Mouse (Mus musculus) urinary bladder, adult 2 months (tissue): ENCODE results near the gene Ctbp2. TPM values are rescaled to one million over a fixed set of nuclear protein-coding genes. Genes with fewer than 3 reads are reported as not detected.
A peak's percentile ranks its signal among the peaks of the same experiment; 100 is the strongest.
"Not testable (repeated sequence)": the region's sequence is repeated elsewhere in the genome, so short reads cannot be mapped to it uniquely, and the experiment has no call there.

Experiments
- DNase-seq: peaks from one replicate; pipeline ENCODE4 v3.0.0; 2022; ENCODE audit warnings: low spot score
- polyA plus RNA-seq: library from polyadenylated mRNA; depleted of rRNA; stranded (reverse); fragments of >200 nt; gene quantifications from 2 replicates; pipeline ENCODE4 v1.2.3, GENCODE M21; 2012

Gene Ctbp2
- polyA plus RNA-seq, 1 experiment = 99.4 TPM

DNA sequence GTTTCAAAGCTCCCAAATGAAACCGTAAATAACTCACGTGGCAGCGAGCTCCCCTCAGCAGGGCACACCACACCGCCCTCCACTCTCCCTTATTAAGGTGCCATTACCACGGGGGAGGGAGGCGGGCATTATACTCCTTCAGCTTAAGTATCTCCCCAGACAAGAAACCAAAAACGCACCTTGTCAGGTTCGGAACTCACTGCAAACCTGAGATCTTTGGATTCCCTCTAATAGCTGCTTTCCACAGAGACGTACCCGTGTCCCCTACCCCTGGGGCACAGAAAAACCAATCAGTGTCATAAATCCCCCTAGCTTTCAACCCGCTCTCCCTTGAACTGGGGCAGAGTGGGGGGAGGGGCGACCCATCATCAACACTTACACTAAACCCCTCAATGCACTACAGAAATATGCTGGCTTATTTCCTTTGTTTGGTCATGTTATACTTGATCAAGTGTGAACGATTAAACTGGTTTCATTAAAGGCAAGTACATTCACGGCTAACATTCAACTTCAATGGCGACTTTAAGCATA lies 3.9 kb downstream of the Ctbp2 start:
- DNase-seq = no peak

DNA sequence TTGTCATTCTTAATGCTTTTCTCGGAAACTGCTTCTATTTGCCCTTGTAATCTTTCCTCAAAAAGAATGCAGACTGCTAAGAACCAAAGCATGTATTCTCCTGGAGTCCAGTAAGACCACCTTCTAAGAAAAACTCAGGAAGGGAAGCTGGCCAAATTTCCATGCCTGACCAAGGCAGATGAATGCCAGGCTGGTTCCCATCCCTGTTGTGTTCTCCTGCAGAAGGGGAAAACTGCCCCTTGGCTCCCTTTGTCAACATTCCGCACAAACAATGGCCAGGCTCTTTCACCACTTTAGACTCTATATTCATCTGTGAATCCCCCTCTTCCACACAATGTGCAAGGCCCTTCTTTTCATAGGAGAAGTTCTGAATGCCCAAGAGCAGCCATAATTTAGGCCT lies 6.3 kb downstream of the Ctbp2 start:
- no peak for DNase-seq

DNA sequence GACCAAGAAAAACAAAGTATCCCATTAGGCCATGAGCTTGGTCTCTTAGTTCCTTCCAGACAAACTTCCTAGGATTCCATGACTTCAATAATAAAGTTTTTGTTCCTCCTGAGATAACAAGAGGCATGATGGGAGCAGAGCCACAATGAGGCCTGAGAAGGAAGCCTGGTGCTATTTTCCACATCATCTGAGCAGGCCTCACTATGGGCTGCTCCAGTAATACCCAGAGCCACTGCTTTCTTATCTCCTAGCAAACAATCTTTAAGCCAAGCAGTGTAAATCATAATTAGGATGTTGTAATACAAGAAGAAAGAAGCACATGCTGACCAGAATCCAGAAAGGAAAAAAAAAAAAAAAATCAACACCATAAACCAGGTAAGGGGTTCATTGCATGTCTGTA lies 7.6 kb downstream of the Ctbp2 start:
- DNase-seq = no peak

DNA sequence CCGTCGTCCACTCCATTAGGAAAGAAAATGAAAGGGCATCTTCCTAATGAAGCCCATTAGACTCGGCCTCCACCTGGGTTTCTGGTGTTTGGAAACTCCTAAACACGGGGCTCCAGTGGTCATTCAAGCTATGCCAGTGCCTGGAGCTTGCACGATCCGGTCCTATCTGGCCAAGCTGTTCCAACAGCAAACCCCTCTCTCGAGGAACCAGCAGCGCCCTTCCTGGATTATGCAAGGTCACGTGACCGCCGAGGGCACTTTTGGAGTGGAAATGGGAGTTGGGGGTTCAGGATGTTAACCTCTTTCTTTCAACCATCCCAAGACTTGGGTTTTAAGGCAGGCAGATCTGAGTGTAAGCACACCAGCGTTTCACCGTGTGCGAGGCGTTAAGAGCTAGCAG lies 8.3 kb downstream of the Ctbp2 start:
- peak; percentile 23 for DNase-seq

DNA sequence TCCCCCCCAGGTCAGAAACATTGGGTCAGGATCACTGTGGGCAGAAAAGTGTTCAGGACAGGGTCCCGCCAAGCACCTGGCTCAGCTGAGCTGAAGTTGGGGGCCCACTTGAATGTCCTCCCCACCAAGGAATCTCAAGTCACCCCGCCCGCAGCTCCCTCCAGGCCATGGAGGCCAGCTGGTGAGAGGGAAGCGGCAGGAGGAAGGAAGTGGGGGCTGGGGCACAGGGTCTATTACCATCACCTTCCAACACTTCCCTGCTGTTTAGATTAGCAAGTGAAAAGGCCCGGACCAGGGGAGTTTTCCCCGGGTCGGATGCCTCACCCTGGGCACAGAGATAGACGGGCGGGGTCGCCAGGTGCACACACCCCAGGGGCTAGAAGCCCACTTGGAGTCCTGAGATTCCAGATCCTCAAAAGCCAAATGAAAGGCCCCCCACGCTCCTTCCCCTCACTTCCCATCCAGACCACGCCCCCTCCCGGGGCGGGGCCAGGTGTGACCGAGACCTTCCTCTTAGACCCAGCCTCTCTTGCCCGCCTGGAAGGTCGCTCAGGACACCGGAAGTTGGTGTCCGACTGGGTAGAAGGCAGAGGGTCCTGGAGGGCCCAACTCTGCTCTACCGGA lies 9.2 kb downstream of the Ctbp2 start:
- no peak for DNase-seq

DNA sequence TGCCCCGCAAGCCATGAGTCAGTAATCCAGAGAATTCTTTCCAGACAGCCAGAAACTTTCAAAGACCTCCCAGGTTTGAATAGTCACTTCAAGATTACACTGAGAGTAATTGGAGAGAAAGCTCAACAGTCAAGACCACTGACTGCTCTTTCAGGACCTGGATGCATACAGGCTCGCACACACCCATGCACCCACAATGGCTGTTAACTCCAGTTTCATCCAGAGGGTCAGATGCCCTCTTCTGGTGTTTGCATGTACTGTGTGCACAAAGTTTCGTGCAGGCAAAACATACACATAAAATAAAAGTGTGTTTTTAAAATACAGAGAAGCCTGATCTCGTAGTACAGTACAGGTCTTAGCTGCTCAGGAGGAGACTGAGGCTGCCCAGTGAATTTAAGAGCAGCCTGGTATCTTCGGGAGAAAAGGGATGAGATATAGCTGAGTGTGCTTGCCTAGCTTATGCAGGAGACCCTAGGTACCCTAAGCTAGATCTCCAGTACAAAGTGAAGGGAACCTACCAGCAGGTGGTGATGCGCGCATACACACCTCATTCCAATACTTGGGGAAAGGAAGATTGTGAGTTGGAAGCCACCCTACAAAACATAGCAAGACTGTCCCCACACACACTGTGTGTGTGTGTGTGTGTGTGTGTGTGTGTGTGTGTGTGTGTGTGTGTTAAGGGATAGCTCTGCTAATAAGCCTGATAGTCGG lies 10.8 kb downstream of the Ctbp2 start:
- DNase-seq = no peak

DNA sequence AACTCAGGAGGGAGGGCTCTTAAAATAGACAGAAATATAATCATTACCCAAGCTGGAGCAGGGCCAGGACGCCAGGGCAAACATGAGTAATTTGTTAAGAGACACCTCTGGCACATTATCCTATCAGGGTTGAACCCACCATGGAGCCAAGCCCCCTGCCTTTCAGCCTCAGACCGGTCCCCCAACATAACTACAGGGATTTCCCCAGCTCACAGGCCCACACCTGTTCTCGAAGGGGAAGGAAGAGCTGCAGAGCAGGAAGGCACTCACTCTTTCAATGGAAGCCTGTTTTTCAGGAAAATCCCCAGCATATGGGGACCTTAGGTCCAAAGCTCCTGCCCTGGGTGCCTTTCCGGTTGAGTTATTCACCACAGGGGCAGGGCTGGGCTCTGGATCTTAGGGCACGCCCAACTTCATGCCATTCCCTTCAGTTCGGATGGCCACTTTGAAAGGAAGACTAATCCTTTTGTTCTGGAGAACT lies 11.8 kb downstream of the Ctbp2 start:
- DNase-seq = no peak

DNA sequence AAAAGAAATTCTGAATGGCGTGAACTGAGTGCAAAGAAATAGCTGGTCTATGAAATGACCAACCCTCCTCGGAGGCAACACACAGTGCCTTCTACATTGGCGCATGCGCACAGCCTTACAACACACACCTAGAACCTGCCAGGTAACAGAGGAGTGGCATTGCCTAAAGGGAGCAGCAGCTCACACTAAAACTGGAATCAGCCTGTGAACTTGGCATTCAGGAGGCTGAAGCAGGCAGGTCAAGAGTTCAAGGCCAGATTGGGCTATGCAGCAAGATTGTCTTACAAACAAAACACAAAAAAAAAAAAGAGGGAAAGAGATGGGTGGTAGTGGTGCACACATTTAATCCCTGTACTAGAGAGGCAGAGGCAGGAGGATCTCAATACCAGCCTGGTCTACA lies 14.7 kb downstream of the Ctbp2 start:
- no peak for DNase-seq

DNA sequence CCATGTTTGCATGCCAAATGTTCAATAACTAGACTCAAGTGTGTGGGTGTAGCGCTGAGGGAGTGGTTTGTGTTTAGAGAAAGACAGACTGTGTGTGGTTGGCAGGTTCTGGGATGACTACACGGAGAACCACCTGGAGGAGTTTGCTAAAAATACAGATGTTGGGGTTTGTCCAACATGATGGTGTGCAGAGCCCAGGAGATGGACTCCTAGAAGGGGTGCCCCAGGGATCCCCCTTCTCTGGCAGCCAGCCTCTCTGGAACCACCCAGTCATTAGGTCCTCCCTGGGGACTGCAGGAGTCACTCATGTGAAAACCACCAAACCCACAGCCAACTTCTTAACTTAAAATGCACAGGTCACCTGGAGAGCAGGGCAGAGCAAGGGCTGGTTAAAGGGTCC lies 15.5 kb downstream of the Ctbp2 start:
- DNase-seq = no peak

DNA sequence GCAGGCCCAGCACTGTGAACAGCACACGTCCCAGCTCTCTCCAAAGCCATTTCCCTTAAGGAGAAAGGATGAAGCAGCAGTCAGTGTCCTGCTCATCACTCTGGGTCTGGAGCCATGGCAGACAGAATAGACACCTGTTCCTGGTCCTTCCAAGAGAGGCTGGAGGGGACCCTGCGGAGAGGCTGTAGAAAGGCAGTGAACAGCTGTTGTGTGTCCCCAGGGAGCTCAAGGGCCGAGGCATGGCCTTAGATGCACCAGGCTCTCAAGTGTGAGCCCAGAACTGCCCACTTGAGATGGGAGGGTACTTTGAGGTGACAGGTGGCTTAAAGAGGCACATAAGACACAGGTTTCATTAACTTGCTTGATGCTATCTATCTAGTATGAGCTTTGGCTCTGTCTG lies 21.6 kb downstream of the Ctbp2 start:
- no peak for DNase-seq

DNA sequence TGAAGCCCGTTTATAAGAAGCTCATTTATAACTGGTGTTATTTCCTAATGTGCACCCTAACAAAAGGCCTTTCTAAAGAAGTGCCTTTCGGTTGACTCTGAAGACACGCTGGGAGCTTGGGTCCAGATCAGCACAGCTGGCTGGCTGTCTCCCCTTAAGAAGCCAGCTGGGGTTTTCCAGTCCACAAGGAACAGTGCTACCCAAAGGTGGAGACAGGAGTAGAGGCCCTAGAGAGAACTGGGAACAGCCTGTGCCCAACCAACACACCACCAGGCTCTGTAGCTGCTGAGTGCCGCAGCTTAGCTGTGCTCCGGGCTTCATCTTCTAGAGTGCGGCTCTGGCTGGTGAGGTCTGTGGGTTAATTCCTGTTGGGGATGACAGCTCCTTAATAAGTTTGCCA lies 23.1 kb downstream of the Ctbp2 start:
- DNase-seq = no peak

DNA sequence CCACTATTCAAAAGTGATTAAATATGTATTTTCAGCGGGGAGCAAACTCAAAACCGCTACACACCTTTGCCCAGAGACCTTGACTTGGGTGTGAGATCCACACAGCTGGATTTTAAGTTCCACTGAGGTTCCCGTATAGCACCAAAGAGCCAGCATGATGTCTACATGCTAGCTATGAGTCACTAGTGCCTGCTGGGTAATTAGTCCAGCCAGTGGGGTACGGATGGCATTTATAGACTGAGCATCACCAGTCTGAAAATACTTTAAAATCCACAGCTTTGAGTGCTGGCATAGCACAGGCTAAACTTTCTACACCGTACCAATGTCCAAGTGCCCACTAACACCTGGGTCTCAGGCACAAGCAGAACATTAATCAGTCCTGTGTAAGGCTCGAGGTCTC lies 24.0 kb downstream of the Ctbp2 start:
- DNase-seq = no peak

DNA sequence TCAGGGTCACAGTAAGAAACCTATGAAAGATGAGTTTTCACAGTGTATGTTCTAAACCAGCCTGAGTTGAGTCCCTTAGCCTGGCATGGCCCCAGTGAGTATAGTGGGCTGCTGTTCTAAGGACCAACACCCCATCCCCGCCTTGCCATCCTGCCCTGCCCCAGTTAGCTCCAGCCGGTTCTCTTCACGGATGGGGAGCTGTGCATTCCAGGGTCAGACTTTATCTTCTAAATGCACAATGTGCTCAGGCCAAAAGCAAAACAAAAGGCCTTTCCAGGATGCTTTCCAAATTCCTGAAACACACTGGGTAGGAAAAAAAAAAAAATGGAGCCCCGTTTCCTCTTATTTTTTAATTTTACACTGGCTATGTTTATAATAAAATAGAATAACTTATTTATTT lies 24.9 kb downstream of the Ctbp2 start:
- DNase-seq = no peak

DNA sequence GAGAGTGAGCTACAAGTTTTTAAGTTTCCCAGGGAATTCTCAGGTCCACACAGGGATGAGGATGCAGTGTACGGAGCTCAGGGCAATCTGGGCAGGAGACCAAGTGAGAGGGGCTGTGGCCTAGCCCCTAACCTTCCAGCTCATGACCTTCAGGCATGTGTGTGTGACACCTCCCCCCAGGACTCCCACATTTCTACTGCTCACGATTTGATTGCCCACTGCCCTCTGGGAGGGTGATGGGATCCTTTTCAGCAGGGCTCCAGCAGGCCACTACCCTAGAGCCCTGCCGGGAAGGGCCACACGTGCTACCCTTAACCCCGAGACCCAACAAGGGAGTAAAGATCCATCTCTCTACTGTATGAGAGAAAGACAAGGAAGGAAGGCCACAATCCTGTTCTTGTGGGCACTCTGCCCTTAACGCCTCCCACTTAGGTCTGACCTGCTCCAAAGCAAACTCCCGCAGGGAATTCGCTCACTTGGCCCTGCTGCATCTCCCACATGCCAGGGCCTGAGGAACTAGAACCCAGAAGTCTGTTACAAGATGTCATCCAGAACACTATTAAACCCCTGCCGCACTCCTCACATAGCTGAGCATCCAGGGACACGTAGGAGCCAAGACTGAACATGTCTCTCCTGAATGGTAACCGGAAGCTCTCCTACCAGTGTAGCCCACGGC lies 25.9 kb downstream of the Ctbp2 start:
- no peak for DNase-seq

DNA sequence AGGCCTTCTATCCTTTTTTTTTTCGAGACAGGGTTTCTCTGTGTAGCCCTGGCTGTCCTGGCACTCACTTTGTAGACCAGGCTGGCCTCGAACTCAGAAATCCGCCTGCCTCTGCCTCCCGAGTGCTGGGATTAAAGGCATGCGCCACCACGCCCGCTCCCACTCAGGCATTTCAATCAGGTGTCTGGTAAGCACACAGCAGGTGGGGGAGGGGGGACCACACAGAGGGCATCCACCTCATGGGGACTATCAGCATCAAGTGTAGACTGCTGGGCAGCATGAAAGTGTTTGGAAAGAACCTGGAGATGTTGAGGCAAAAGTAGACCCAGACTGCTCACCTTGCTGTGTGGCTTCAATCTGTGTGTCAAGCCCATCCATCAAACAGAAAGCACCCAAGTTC lies 28.5 kb downstream of the Ctbp2 start:
- not testable (repeated sequence) for DNase-seq

DNA sequence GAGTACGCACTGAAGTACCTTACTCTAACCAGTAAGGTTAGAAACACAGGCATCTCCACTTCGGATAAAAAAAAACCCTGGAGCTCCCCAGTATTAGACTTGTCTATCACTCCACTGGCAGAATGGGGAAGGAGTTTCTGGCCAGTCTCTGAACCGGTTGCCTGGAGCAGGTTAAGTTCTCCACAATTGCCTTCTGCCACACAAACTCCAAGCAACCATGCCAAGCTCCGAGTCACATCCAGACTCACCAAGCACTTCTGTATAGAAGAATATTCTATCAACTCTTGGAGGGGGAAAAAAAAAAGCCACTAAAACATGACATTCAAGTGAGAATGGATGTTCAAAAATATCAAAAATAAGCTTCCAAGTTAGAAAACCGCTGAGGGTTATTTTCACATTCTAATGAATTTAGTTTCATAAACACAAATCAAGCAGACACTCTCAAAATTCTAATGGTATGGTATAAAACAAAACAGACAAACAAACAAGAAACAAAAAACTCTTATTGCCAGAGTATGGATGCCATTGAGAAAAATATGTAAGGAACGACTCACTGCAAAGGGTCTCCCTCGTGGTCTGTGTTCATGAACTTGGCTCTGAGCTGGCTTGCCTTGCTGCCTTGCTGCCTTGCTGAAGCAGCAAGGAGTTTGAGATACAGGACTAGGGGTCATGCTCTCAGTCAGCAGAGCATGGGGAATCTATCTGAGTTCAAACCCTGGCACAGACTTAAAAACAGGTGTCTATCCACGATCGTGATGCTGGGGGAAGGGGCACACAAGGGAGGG lies 29.3 kb downstream of the Ctbp2 start:
- no peak for DNase-seq

DNA sequence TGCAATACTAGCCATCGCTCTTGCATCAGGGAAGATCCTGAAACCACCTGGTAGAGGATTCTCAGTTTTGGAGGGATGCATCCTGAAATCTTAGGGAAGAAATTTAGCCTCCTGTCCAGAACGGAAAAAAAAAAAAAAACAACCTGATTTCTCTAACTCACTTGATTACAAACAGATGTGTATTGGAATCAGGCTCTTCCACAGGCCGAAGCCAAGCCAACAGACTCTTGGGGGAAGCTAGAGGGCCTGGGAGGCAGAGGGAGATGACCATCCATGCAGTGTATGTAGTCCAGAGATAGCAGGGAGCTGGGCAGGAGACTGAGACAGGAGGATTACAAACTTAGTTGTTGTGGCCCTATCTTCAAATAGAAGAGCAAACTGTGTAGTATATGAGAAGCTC lies 30.0 kb downstream of the Ctbp2 start:
- no peak for DNase-seq

DNA sequence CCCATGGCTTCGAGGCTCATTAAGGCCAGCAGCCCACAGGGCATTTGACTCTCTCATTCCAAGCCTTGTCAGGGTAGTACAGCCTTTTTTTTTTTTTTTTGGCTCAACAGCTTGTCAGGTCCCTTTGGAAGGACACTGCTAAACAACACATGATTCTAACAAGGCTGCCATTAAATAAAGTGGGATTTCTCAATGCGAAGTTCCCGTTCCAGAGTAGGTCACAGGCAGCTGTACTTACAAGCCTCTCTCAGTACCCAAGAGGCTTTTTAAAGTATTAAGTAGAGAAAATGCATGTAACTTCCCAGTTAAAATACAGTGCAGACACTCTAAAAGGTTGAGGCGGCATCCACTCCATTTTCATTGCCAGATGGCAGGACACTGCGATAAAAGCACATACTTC lies 30.4 kb downstream of the Ctbp2 start:
- DNase-seq = no peak

DNA sequence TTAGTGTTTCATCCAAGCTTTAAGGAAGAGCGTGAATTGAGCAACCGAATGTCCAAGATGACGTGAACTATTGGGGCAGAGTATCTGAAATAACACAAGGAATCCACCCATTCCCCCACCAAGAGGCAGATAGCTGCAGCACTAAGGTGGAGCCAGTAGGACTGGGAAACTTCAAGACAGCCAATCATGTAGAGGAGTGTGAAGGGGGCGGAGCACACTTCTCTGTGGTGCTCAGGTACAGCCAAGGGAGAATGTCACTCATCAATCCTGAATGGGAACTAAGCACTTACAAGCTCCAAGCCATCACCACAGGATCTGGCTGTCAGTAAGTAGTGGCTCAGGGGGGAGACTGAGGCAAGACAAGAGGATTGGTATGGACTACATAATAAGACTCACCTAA lies 33.5 kb downstream of the Ctbp2 start:
- DNase-seq = no peak

DNA sequence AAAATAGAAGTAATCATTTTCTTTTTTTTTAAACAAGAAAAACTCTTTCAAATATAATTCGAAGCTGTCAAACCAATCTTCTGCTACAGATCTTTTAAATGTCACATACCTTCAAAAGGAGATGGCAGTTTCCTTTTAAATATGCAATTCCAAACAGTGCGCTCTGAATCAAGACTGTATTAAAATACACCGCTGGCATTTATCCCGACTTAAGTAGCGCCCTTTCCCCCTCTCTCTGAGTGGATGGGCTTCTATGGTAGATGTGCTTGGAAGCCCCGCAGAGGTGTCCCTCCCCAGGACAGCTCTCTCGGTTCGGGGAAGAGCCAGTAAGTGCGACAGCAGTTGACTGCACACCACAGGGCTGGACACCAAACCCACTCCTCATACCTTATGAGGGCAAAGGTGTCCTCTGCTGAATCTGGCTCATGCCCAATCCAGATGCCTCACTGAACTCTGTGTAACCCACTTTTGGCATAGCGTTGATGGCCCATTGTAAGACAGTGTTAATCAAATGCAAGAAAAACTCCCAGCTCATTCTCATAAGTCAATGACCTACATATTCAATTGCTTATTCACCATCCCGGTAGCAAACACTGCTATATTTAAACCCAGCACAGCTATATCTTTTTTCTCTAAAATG lies 34.4 kb downstream of the Ctbp2 start:
- DNase-seq = no peak

DNA sequence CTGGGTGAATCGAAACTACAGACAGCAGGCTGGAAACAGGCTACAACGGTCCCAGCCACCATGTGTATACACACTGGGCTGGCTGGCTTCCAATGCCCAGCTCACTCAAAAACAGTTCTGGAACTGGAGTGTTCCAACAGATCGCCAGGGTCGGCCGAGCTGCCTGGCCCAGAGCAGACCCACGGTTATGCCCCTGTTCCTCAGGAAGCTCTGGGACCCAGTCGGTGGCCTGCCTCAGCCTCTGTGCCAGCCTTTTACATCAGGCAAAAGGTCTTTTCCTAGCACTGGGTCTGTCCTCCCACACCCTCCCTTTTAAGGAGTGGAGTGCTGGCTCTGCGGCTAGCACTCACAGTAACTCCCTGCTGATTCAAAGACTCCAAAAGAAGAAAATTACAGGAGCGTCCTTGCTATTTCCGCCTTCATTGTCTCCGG lies 35.3 kb downstream of the Ctbp2 start:
- peak; percentile 58 for DNase-seq

DNA sequence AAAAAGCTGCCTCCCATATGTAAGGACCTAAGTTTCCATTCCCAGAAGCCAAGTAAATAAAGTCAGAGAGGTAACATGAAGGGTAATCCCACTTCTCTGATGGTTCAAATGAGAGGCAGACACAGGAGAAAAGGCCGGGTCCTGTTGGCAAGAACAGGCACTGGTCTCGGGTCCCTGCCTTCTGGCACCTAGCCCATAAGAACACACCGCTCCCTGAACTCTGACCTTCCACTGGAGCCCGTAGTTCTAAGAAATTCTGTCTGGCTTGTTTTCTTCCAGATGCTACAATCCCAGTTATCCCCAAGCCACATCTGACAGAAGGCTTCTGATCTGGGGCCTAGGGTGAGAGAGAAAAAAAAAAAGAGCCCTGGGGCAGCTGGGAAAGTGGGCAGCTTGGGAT lies 35.7 kb downstream of the Ctbp2 start:
- no peak for DNase-seq
